Mouse (Mus musculus) frontal cortex, postnatal 10 days (tissue): ENCODE results near the gene Vav3.
A peak's percentile ranks its signal among the peaks of the same experiment; 100 is the strongest.
"Not testable (repeated sequence)": the region's sequence is repeated elsewhere in the genome, so short reads cannot be mapped to it uniquely, and the experiment has no call there.

Experiments used
- DNase-seq, 2 experiments: peaks; one replicate each; pipeline ENCODE4 v3.0.0; 2022; ENCODE audit warnings: low spot score in 2 of 2, mixed read lengths in 1 of 2

The Vav3 gene

DNA sequence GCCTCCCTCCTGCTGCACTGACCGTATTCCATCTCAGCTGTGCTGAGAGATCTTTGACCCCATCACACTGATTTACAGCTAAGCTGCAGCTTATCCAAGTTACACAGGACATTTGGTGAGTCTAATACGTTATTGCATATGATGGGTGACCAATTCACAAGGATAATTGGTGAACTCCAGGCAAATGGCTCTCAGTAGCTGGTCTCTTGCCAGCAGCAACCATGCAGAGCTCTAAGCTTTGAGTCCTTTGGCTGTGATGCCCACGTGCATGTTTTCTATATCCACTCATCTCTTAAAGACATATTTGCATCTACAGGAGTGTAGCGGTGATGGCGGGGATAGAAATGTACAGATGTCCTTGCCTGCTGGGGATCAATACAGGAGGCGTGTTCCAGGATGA lies 99.5 kb downstream of the Vav3 start:
- no peak for DNase-seq

DNA sequence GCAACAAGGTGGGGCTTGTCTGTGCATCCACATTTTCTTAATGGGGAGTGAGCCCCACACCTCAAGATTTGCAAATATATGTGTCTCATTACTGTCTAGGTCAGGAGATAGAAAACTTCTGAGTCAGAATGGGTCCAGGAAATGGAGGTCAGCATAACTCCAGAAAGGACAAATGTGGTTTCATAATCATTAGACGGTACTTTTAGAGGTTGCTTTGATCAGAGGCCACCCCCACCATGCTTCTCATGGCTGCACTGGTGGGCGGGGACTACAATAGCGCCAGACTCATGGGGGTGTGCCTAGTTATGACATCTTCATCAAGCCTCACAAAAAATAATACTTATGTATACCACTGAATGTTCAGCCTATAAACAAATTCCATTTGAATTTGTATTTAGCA lies 103.6 kb downstream of the Vav3 start:
- DNase-seq = no peak

DNA sequence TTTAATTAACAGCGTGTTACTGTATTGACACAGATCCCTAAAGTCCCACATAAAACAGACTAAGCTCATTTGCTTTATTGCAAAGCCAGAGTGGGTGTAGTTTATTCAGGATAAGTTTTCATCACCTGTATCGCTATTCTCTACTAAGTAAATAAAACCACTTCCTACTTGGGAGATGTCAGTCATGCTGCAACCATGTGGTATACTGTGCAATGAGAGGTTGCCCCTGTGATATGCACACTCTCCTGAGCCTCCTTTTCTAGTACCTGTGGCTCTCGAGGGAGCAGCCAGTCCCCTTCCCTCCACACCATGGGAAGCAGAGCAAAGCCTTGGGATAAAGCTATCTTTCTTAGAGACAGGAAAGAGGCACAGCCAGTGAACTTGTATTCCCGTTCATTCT lies 106.5 kb downstream of the Vav3 start:
- DNase-seq = no peak

DNA sequence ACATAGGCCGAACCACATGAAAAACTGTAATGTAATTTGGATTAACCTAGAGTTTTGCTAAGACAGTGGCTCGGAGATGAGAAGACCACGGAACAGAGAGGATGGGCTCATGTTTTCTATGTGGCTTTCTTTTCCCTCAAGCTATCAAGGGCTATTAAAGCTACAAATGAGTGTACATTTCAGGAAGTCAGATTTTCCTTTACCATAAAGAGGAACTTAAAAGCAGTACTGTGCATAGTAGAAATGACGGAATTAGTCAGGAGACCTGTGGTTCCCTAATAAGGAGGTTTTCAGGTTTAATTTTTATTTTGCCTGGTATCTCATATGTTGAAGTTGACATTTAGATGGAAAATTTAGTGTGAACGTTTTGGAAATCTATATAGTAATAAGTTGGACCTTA lies 107.8 kb downstream of the Vav3 start:
- not testable (repeated sequence) for DNase-seq

DNA sequence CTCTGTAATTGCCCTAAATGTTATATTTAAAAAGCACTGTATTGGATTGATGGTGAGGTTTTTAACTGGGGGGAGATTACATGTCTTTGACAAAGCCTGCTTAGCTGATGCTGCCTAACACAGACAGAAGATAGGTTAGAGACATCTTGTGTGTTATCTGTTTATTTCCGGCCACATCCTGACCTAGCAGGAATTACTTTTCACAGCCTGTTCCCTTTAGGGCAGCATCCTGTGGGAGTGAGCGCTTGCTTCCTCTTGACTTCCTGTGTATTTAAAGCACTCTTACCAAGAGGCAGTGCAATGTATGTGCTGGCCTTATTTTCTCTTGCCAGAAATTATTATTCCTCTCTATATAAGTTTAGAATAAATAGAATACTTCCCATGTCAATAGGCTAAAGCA lies 111.5 kb downstream of the Vav3 start:
- DNase-seq = no peak

DNA sequence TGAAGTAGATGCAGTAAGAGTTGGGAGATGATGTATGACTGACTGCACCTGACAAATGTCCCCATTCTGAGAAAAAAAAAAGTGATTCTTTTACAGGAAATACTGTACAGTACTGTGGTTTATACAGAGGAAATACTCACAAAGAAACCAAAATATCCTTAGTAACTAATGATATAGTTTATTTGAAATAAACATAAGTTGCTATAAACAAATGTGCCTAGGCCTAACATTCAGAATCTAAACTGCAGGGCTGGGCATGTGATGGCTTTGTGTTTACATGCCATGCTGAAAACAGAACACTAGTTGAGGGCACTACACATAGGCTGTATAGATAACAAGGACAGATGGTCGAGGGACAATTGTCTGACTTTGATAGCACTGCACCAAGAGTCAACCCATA lies 114.2 kb downstream of the Vav3 start:
- no peak for DNase-seq

DNA sequence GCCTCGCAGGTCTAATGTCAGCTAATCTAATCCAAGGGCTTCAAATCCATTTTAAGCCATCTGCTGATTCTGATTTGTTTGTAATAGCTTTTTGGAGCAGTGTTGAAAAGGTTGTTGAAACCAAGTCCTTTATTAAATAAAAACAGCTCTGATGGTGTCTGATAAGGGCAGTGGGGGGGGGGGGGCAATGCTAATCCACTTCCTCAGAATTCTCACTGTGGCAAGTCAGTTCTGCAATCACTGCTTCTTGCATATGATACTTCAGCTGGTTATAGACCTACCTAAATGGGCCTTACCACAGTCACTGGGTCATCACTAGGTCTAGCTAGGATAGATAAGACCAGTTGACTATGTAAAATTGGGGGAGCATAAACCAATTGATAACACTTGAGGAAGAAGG lies 115.9 kb downstream of the Vav3 start:
- no peak for DNase-seq

DNA sequence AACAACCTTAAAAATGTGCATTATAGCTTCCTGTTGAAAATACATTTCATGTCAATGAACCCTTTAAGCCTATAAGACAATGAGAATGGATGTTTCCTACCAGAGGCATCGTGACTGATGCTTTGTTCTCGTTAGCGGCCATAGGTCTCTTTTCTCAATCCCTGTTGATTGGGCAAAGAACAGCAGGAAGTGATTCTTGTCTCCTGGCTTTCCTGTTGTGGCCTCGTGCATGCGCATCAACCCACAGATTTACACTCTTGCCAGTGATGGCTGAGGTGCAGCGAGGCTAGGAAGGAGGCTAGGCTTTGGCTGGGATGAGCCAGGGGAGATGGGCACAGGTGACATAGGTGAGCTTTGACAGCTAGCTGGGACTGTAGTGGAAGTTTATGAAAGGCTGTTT lies 123.2 kb downstream of the Vav3 start:
- DNase-seq = no peak

DNA sequence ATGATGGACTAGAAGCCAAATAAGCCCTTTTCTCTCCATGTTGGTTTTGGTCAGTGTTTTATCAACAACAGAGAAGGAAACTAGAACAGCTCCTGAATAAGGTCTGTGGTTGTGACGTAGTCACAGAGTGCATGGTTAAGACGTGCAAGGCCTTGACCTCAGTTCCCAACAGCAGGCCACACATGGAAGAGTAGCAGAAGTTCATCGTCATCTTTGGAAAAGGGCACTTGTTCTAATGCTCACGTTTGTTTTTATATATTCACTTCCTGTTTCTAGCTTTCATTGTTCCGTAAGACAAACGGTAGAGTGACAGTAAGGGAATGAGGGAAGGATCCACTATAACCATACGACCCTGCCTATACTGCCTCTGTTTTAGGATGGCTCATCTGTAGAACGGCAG lies 124.1 kb downstream of the Vav3 start:
- no peak for DNase-seq

DNA sequence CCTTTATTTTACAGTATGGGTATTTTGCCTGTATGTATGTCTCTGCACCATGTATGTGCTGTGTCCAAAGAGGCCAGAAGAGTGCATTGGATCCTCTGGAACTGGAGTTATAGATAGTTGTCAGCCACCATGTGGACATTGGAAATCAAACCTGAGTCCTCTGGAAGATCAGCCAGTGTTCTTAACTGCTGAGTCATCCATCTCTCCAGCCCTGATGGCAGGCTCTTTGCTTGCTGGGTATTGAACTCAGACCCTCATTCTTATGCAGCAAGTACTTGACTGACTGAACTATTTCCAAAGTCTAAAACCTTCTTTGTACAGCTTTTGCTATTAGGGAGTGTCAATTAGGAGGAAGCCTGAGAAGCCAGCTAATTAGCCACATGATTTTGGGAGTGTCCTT lies 126.1 kb downstream of the Vav3 start:
- no peak for DNase-seq

DNA sequence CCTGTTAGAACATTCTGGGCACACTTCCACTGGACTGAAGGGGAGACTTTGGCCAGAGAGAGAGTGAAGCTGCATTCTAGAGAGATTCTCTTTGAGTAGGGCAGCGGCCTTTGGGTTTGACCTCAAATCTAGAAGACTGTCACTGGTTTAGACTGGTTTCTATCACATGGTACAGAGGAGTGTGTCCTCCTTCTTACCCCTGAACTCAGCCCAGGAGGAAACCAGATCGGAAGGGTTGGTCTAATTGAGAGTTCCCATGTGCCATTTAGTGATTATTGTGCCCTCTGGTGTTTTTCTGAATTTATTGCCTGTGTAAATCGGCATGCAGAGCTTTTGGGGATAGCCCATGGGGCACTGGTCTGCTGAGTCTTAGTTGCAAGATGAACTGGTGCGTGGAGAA lies 126.8 kb downstream of the Vav3 start:
- DNase-seq = no peak

DNA sequence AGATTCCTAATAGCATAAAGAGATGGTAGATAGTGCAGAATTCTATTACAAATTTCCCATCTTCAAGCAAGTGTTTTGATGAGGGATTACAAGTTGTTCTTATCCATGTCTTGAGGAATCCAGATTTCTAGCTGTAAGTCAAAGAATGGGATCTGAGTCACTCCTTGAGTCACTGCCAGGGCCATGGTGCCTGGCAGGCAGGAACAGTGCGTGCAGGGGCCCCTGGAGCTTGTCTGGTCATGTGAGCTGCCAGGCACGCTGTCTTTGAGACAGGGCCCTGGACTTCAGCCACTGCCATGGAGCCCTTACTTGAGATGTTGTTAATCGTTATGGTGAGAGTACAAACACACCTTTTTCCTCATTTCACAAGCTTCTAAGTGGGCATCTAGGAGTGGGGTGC lies 129.0 kb downstream of the Vav3 start:
- no peak for DNase-seq

DNA sequence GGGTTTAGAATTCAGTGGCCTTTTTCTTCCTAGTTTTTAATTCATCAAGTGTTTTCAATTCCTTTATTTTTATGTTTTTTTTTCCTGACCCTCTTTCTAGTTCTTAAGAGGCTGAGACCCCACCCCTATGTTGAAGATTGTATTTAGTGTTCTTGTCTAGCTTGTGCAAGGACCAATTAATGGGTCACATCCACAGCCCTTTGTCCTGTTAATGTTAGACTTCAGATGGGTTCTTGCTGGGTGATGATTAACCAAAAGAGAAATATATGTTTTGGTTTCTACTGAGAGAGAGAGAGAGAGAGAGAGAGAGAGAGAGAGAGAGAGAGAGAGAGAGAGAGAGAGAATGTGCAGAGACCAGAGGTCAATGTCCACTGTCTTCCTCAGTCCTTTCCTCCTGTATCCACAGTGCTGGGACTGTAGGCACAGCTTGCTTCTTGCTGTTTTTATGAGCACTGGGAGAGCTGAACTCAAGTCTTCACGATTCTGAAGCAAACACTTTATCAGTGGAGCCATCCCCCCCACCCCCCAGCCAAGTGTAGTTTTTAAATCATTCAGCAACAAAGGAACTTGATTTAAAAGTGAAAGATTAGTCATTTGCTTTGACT lies 130.3 kb downstream of the Vav3 start:
- no peak for DNase-seq

DNA sequence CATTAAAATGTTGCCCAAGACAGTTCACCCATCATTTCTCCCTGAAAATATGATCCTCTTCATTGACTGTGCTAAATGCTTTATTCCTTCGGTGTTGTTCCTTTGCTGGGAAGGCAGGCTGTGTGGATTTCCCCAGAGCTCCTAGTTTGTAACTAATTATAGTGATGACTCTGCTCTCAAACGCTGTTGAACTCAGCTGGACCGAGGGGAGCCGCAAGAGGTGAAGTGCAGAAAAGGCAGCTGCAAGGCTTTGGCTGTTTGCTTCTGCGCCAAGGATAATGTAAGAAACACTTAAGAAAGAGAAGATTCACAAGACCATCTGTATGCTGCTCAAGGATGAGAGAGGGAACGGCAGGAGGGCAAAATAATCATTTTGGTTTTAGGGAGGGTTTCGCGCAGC lies 136.1 kb downstream of the Vav3 start:
- DNase-seq = no peak

DNA sequence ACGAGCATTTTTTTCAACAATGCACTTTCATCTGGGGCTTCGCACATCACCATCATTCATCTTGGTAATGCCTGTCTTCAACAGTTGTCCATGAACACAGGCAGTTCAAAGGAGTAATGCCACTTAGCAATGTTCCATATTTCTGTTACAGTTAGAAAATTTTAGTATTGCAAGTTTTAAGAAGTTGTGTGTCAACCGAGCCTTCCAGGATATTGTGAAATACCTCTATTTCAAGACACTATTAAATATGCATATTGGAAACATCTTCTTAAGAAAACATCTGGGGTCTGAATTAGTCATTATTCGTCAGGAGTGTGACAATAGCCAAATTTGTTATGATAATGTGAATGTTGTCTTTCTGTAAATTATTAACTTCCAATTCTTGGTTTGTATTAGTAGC lies 137.8 kb downstream of the Vav3 start:
- no peak for DNase-seq

DNA sequence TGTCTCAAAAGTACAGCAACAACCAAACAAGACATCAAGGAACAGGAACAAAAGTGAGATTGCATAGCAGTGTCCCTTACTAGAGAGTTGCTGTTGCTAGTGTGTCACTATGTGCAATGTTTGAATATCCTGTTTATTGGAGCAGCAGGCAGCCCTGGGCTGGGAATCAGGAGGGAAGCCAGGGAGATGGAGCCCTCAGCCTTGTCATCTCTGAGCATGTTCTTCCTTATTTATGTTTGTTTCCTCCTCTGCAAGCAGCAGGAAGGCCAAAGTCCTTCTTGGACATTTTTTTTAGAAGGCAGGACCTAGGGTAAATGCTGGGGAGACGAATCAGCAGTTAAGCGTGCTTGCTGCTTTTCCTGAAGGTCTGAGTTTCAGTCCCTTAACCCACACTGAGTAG lies 140.2 kb downstream of the Vav3 start:
- DNase-seq = no peak

DNA sequence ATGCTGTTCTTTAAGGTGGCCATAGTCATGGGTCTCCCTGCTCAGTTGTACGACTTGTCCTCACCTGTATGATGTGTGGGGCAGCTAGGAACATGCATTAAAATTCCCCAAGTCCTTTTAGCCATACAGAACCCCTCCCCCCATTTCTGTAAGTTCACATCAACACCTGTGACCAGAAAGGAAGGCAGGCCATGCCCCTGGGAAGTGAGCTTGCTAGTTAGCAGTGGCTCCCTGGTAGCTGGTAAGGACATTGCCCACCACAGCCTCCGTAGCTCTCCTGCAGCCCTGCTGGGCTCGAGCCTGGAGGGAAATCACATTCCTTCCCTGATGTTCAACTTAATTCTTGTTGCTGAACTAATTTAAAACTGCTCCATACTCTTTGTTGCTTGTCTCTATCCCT lies 146.3 kb downstream of the Vav3 start:
- DNase-seq = no peak

DNA sequence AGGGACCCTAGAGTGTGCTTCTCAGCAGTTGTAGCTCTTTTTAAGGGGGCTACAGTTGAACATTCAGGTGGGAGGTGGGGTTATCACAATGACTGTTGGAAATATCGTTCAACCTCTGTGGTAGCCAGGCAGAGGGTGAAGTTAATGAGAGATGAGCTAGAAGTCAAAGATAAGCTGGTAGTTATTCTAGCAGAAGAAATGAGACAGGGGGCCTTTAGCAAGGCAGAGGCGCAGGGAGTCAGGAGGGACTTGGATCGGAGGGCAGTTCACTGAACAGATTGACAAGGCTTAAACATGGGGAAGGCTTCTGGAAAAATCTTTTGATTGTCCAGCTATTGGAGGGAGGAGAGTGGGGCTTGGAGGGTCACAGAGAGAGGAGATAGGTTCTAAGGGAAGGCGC lies 147.4 kb downstream of the Vav3 start:
- no peak for DNase-seq

DNA sequence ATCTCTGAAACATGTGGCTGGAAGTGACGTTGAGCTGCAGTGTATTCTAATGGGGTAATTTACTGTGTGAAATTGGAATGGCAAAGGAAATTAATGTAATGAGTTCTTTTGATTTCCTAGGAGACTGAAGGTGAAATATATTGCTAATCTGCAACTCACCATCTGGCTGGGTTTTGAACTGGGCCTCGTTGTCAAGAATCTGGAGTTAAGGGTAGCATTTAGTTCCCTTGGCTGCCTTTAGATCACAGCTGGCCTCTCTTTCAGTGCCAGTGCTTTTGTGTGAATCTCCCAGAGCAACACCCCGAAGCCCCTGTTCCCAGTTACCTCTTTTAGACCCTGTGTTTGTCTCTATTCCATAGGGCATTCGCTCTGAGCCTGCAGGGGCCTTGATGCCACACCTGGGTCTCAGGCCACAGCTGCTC lies 148.3 kb downstream of the Vav3 start:
- no peak for DNase-seq

DNA sequence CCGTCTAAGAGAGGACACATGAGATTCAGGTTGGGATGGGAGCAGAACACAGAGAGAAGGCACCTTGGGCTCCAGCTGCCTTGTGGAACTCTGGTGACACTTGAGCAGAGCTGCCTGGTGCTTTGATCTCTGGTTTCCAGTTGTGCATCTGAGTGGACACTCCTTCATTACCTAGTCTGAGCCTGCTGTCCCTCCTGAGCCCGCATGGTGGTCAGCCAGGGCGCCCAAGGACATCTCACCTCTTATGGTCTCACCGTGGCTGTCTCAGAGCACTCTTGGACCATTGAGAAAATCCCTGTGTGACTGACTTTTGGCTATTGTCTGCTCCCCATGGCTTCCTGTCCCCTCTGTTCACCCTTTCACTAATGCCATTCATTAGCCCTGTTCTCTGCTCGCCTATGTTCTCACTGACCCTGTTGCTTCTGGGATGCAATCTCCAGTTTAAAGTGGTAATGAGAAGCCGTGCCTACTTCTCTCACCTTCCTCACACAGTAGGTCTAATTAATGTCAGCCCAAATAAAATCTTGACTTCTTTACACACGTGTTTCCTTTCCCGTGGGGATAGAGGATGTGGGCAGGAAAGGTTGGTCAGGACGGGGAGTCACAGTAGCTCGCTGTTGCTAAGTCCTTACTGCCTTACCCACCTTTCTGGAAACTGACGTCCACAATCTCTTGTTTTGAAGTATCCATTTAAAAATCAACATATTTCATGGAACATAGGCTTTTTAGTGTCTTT lies 150.3 kb downstream of the Vav3 start:
- DNase-seq = no peak

DNA sequence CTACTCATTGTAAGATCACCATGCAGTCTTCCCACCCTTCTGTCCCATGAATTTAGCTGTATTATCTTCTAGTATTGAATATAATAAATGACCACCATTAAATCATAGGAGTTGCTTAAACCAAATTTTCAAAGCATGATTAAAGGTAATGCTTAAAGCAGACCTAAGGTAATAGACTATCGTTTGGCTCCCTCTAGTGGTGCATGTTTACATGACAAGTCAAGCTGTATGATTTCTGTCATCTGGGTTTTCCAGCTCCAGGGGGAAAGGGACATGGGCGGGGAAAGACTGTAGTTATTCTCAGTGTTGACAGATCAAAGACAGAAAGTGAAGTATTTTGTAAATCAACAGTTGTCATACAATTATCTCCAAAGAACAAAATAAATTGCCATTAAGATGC lies 151.1 kb downstream of the Vav3 start:
- DNase-seq = peak in 1 of 2 experiments; percentile 60

DNA sequence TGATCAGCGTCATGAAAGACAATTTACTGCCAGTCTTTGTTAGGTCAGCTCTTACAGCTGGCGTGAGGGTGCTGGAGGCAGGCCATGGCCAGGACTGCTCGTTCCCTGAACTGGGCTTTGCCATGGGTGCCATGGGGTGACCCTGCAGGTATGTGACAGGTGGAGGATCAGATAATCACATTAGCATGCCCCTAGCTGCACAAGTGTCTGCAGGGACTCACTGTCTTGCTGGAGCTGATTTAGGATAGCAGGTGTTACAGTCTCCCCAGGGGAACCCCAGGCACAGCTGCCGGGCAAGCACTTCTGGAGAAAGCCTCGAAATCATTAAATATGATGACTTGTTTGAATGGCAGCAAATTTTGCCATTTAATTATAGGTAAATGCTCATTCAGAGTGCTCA lies 156.0 kb downstream of the Vav3 start:
- no peak for DNase-seq

DNA sequence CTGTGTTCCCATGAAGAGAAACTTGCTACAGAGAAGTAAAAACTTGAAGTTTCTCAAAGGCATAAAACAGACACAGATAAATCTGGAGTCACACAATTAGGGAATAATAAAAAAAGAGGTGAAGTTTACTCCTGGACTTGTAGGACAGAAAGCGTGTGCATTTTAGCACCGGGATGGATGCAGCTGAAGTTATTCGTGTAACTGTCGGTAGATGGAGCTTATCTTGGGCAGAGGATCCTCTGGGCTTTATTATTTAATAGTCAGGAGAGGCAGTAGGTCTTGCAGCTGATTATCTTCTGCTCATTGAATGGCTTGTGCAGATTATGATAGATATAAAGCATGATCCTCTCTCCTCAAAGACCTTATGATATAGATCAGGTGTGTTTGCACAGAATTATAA lies 156.6 kb downstream of the Vav3 start:
- DNase-seq = no peak

DNA sequence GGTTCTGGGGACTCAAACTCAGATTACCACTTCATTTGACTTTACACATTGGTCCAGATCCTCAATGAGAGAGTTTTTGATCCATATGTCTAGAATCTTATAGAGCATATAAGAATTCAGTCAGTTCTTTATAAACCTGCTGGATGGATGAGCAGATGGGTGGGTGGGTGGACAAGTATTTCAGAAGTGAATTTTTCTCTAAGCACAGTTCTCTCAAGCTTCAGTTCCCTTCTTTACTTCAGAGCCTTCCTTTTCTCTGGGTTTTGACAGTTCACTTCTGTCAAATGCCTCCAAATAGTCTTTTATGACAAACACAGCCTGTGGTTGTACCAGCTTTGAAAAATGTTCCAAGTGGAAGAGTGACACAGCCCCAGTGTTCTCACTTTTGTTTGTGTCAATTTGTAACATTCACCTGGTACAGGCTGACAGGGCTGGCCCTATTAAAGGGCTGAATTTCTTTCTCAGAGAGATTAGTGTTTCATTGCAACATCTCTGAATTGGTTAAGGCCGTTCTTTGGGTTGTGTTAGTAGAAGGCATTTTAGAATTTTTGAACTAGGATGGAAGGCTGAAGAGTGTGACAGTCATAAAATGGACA lies 159.5 kb downstream of the Vav3 start:
- DNase-seq = no peak
